Mouse (Mus musculus): ENCODE measurements around the gene Grin2a. TPM values are rescaled to one million over a fixed set of nuclear protein-coding genes. Genes with fewer than 3 reads are reported as not detected.

Grin2a gene
- polyA plus RNA-seq, 1 experiment from 2014 or later: 1.3 TPM

DNA sequence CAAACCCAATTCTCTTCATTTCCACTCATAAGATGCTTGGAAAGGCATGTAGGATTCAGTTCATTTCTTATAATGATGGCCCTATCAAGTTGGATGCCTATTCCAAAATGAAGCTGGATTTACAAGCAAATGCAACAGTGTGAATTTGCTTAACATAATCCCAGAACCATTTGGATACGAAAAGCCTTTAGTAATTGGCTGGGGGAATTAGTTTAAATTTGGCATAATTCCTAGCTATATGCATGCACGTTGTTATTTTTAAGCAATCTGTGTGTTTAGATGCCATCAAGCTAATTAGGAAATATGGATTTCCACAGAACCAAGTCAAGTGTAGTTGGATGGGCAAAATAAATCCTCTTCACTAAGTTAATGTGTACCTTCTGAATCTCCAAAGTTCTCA is 411.4 kb downstream of the Grin2a start:
- no peak overlapping the region for H3K4me3 ChIP-seq
- H3K9me3 ChIP-seq (replicated peaks): no peaks in the 10 kb centered on the region
- H3K4me1 ChIP-seq: no peaks in the 10 kb centered on the region
- no peaks in the 10 kb centered on the region for H3K27me3 ChIP-seq
- no peak overlapping the region for H3K9ac ChIP-seq
- no peaks in the 10 kb centered on the region for H3K36me3 ChIP-seq (ENCODE audit: poor library complexity, severe bottlenecking)
- ATAC-seq: no peak
- no peak overlapping the region for H3K27ac ChIP-seq
- no peak overlapping the region for H3K4me2 ChIP-seq
- WGBS: 82% methylated on average over 2 of the region's 2 CpGs

DNA sequence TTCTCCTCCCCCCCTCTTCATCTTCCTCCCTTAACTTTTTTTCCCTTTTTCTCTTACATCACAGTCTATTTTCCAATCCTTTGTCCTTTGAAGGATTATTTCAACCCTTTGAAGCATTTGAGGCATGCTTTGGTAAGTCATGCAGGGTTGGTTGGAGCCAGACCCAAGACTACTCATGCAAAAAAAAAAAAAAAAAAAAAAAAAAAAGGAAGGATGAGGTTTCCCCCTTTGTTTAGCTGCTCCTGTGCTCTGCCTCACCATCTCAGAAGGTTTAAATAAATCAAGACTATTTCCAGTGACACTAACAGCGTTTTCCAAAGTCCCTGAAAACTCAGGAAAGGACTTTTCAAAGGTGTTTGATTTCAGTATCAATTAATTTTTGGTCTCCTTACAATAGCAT is 423.6 kb downstream of the Grin2a start:
- no peak overlapping the region for H3K4me2 ChIP-seq
- no peaks in the 10 kb centered on the region for H3K4me1 ChIP-seq
- no peak overlapping the region for H3K27ac ChIP-seq
- H3K9ac ChIP-seq: no peak overlapping the region
- no peaks in the 10 kb centered on the region for H3K9me3 ChIP-seq (replicated peaks)
- ATAC-seq: no peak
- 48% methylated on average over 1 of the region's 1 CpGs for WGBS
- H3K4me3 ChIP-seq: no peak overlapping the region
- no peaks in the 10 kb centered on the region for H3K36me3 ChIP-seq (ENCODE audit: poor library complexity, severe bottlenecking)
- H3K27me3 ChIP-seq: no peaks in the 10 kb centered on the region

DNA sequence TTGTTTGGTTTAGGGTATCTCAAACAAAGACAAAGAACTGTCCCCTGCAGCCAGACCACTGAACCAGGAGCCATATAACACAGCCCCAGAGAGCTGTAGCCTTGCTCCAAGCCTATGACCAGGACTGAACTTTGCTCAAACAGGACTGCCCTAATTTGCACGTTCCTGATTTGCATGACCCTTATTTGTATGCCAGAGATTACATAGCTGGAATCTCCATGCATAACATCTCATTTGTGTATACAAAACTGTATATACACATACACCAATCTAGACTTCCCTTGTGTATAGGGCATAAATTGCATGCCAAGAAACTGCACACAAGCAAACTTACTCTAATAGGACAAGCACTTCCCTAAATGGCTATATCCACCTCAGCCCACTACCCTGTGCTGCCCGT is 428.1 kb downstream of the Grin2a start:
- Histone ChIP-seq H3K27ac (no peak overlapping the region), H3K4me1 (no peaks in the 10 kb centered on the region), H3K9me3 (replicated peaks) (no peaks in the 10 kb centered on the region), H3K9ac (no peak overlapping the region), H3K4me2 (no peak overlapping the region), H3K36me3 (ENCODE audit: poor library complexity, severe bottlenecking) (no peaks in the 10 kb centered on the region), H3K27me3 (no peaks in the 10 kb centered on the region), H3K4me3 (no peak overlapping the region)
- no peak for ATAC-seq
- WGBS: 82% methylated on average over 2 of the region's 2 CpGs

DNA sequence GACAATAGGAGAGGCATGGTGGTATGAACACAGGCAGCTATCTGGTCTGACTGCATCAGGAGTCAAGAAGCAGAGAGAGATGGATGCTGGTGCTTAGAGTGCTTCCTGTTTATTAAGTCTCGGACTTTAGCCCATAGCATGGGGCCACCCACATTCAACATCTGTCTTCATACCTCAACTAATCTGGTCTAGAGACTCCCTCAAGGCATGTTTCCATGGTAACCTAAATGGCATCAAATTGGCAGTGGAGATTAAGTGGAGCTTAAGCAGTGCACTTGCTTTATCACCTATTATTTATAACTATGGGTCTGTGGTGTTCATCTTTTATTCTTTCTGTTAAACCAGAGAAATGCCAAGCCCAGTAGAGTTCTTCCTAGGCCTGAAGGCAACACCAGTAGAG is 433.5 kb downstream of the Grin2a start:
- Histone ChIP-seq H3K9ac (no peak overlapping the region), H3K4me1 (no peaks in the 10 kb centered on the region), H3K4me2 (no peak overlapping the region), H3K27me3 (no peaks in the 10 kb centered on the region), H3K4me3 (no peak overlapping the region), H3K36me3 (ENCODE audit: poor library complexity, severe bottlenecking) (no peaks in the 10 kb centered on the region), H3K9me3 (replicated peaks) (no peaks in the 10 kb centered on the region), H3K27ac (no peak overlapping the region)
- no peak for ATAC-seq
- 21% methylated on average over 1 of the region's 1 CpGs for WGBS

DNA sequence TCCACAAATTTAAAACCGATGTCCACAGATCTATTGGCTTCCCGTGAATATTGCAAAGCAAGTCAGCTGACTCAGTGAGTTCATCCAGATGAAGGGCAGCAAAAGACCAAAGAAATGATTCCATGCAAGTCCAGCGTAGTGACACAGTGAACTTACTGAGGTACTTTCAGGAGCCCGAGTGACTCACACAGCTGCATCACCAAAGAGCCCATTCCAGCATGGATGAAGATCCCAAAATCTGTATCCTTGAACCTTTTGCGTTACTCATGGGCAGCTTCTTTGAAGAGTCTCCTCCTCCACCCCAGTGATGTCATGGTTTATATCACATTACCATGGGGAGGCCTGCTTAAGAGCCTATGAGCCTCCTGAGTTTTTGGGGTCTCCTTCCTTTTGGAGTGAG is 460.2 kb downstream of the Grin2a start:
- Histone ChIP-seq H3K9ac (no peak overlapping the region), H3K9me3 (replicated peaks) (no peaks in the 10 kb centered on the region), H3K4me1 (peaks cover 25% of the 10 kb centered on the region), H3K4me2 (no peak overlapping the region), H3K27ac (no peak overlapping the region), H3K36me3 (ENCODE audit: poor library complexity, severe bottlenecking) (no peaks in the 10 kb centered on the region), H3K27me3 (no peaks in the 10 kb centered on the region), H3K4me3 (no peak overlapping the region)
- ATAC-seq: no peak
- 92% methylated on average over 5 of the region's 5 CpGs for WGBS

DNA sequence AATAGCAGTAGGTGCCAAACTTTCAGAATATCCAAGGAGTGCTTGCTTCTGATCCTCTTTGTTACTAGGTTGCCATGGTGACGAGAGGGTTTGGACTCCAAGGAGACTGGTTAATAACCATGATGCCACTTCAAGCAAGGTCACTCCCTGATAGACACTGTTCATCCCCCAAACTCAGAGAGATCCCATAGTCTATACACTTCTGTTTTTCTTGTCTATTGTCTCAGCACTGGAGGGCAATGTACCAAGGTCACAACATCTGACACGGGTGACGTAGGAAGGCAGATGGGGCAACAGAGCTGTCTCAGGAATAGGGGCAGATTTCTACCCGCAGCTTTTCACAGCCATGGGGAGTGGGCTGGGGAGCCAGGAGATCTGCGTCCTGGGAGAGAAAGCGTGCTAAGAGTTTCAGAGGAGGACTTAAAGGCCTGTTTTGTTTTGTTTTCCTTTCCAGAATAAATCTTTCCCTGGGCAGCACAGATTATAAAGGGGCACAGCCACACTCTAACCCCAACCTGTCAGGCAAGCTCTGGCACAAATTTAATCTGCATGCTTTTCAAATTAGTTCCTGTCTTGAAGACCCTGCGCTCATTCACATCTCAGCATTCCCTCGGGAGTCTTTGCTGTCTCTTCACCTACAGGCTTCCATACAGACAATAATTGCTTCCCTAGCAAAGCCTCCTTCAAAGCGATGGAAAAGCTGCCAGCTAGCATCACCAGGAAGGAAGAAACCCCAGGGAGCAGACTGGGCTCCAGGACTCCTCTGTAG is 461.6 kb downstream of the Grin2a start:
- peak; percentile 87 for ATAC-seq
- Histone ChIP-seq H3K36me3 (ENCODE audit: poor library complexity, severe bottlenecking) (no peaks in the 10 kb centered on the region), H3K9me3 (replicated peaks) (no peaks in the 10 kb centered on the region), H3K27ac (peak overlapping the region; percentile 57), H3K4me2 (no peak overlapping the region), H3K4me3 (no peak overlapping the region), H3K9ac (no peak overlapping the region), H3K4me1 (peaks cover 25% of the 10 kb centered on the region), H3K27me3 (no peaks in the 10 kb centered on the region)
- 26% methylated on average over 9 of the region's 9 CpGs for WGBS

DNA sequence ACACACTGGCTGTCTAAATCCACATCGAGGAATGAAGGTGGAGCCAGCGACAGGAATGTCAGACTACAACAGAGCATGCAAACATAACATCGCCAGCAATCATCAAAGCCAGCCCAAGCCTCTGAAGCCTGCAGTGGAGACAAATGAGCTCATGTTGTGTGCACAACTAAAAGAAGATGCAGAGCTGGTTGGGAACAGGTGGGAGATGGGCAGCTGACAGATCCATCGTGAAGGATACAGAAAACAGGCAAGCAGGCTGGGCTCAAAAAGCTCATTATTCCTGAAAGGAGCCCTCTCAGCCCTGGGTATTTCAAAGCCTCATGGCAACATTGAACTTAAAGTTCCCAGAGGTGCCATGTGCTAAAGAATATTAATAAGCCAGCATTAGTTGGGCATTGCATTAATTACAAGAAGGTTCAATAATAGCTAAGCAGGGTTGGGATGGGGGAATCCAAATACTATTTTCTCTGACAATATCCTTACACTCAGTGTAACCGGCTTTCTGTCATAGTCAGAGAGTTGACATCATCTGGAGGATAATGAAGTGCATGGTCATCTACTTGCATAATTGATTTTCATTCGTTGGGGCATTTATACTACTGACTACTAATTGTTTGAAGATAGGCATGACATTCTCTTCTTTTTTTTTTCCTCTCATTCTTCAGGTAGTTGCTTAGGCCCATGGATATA is 462.4 kb downstream of the Grin2a start:
- Histone ChIP-seq H3K4me1 (peaks cover 25% of the 10 kb centered on the region), H3K27me3 (no peaks in the 10 kb centered on the region), H3K27ac (no peak overlapping the region; the same call in 1 of the 2 replicates), H3K9me3 (replicated peaks) (no peaks in the 10 kb centered on the region), H3K4me2 (no peak overlapping the region), H3K9ac (no peak overlapping the region), H3K4me3 (no peak overlapping the region), H3K36me3 (ENCODE audit: poor library complexity, severe bottlenecking) (no peaks in the 10 kb centered on the region)
- WGBS: 39% methylated on average over 6 of the region's 6 CpGs
- peak; percentile 64; the same call in 1 of the 2 replicates for ATAC-seq

DNA sequence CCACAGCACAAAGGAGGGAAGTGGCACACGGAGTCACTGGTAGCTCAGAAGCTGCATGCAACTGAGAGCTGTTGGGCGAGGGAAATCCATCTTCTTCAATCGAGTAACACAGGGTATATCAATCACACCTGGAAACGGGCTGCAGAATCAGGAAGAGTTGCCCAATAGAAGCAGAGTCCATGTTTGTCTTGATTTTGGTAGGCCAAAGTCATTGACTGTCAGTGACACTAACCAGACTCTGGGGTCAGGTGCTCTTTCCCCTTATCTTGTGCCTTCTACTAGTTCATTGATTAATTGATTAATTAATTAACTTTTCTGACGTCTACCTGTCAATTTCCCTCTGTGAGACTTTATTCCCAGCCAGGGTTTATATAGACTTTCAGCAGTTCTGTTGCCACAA is 468.1 kb downstream of the Grin2a start:
- Histone ChIP-seq H3K27ac (no peak overlapping the region), H3K4me2 (no peak overlapping the region), H3K36me3 (ENCODE audit: poor library complexity, severe bottlenecking) (no peaks in the 10 kb centered on the region), H3K9ac (no peak overlapping the region), H3K27me3 (no peaks in the 10 kb centered on the region), H3K9me3 (replicated peaks) (no peaks in the 10 kb centered on the region), H3K4me1 (peaks cover 2% of the 10 kb centered on the region; the same call in 1 of the 2 replicates), H3K4me3 (no peak overlapping the region)
- 89% methylated on average over 5 of the region's 5 CpGs for WGBS
- ATAC-seq: no peak

DNA sequence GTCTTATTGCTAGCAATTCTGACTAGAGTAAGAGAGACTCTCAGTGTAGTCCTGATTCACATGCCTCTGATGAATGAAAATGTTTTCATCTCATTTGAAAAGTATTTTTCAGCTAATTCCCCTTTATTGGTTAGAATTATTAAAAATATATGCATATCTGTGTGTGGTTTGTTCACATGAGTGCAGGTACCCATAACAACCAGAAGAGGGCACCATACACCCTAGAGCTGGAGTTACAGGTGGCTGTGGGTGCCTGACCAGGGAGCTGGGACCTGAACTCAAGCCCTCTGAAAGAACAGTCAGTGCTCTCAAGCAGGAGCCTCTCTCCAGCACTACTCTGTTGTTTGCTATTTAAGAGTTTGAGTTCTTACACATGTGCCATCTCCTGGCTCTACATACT is 472.0 kb downstream of the Grin2a start:
- no peaks in the 10 kb centered on the region for H3K4me1 ChIP-seq
- H3K4me3 ChIP-seq: no peak overlapping the region
- H3K9ac ChIP-seq: no peak overlapping the region
- H3K27me3 ChIP-seq: no peaks in the 10 kb centered on the region
- ATAC-seq: no peak
- peaks cover 3% of the 10 kb centered on the region; the same call in 1 of the 2 replicates for H3K9me3 ChIP-seq (replicated peaks)
- H3K36me3 ChIP-seq (ENCODE audit: poor library complexity, severe bottlenecking): no peaks in the 10 kb centered on the region
- H3K27ac ChIP-seq: no peak overlapping the region
- no peak overlapping the region for H3K4me2 ChIP-seq

Other genes starting within 250 kb of the Grin2a start
- gene Rpl39l, start 174.7 kb upstream of the Grin2a start, polyA plus RNA-seq (2015; fragmentation: Nextera tagmentation; extraction: Ambion mirVana): 0.34 TPM in 1 of 2 replicates, not detected in the other
- gene Atf7ip2, start 197.2 kb upstream of the Grin2a start, polyA plus RNA-seq (2015; fragmentation: Nextera tagmentation; extraction: Ambion mirVana): 0.27 and 0.30 TPM in 2 replicates

Data from forebrain, embryonic 13.5 days (tissue).